Mouse (Mus musculus): Measurements from ENCODE around the gene Sec61a2. TPM values are rescaled to one million over a fixed set of nuclear protein-coding genes. Genes with fewer than 3 reads are reported as not detected.

Sec61a2 gene
- polyA plus RNA-seq, 1 experiment from 2014 or later: 144 TPM

DNA sequence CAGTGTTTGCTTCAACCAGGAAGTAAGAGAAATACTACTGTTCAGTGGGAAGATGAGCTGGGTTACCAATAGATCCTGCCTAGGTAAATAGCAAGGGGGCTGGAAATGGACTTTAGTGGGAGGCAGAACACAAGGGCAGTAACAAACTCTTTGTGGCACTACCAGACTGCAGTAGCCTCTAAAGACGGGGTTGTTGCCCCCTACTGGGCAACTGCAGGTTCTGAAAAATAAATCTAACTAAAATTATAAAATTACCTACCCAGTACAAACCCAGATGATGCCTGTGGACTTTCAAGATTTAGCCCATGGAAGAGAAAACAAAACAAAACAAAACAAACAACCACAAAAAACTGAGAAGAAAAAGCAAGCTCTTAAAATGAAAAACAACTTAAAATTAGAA lies 71.0 kb downstream of the Sec61a2 start:
- no peaks in the 10 kb centered on the region for H3K27me3 ChIP-seq (ENCODE audit: control insufficient read depth, insufficient read depth, low read length)
- H3K4me2 ChIP-seq (ENCODE audit: low read depth, low read length): no peak overlapping the region
- H3K4me1 ChIP-seq (ENCODE audit: control insufficient read depth, insufficient read depth, low read length): no peaks in the 10 kb centered on the region
- no peak overlapping the region for H3K9ac ChIP-seq (replicated peaks; ENCODE audit: low read depth, low read length)
- no peaks in the 10 kb centered on the region for H3K9me3 ChIP-seq (ENCODE audit: control insufficient read depth, low read length)
- no peak overlapping the region for H3K27ac ChIP-seq (ENCODE audit: low read depth, low read length)
- H3K36me3 ChIP-seq (ENCODE audit: control insufficient read depth, insufficient read depth, low read length): peaks cover 34% of the 10 kb centered on the region
- no peak for ATAC-seq (ENCODE audit: low read depth)
- no peak overlapping the region for H3K4me3 ChIP-seq (ENCODE audit: low read depth, low read length)
- WGBS: 20% methylated on average over 1 of the region's 1 CpGs

DNA sequence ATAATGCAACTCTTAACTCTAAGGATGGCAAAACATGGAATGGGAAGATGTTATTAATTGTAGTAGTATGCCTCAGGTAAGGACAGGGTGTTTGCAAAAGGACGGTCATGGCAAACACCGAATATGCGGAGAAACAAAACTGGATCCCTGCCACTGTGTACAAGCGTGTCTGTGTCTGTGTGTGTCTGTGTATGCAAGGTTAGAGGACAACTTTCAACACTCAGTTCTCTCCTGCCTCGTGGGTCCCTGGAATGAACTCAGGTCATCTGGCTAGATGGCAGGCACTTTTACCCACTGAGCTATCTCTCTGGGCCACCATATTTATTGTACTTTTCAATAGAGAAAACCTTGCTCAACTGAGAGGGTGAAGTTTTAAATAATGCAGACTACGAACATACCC lies 72.8 kb downstream of the Sec61a2 start:
- no peak overlapping the region for H3K4me2 ChIP-seq (ENCODE audit: low read depth, low read length)
- WGBS: 98% methylated on average over 6 of the region's 6 CpGs
- H3K27ac ChIP-seq (ENCODE audit: low read depth, low read length): no peak overlapping the region
- H3K36me3 ChIP-seq (ENCODE audit: control insufficient read depth, insufficient read depth, low read length): peaks cover 43% of the 10 kb centered on the region
- no peak overlapping the region for H3K9ac ChIP-seq (replicated peaks; ENCODE audit: low read depth, low read length)
- H3K4me1 ChIP-seq (ENCODE audit: control insufficient read depth, insufficient read depth, low read length): no peaks in the 10 kb centered on the region
- ATAC-seq (ENCODE audit: low read depth): no peak
- H3K4me3 ChIP-seq (ENCODE audit: low read depth, low read length): no peak overlapping the region
- no peaks in the 10 kb centered on the region for H3K27me3 ChIP-seq (ENCODE audit: control insufficient read depth, insufficient read depth, low read length)
- no peaks in the 10 kb centered on the region for H3K9me3 ChIP-seq (ENCODE audit: control insufficient read depth, low read length)

DNA sequence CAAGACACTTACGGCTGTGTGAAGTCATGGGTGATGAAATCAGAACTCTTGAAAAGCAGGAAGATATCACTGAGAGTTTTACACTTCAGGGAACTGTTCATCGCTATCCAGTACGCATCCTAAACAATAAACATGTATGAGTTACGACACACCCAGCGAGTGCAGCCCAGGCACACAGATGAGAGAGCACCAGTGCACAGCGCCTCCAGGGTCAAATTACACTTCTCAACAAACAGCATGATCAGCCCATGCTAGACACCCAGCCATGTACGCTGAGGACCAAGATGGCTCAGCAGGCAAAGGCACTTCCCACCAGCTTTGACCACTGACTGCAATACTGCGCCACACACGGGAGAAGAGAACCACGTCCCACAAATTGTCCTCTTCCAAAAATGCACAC lies 74.0 kb downstream of the Sec61a2 start:
- no peaks in the 10 kb centered on the region for H3K27me3 ChIP-seq (ENCODE audit: control insufficient read depth, insufficient read depth, low read length)
- no peaks in the 10 kb centered on the region for H3K9me3 ChIP-seq (ENCODE audit: control insufficient read depth, low read length)
- 88% methylated on average over 10 of the region's 10 CpGs for WGBS
- H3K9ac ChIP-seq (replicated peaks; ENCODE audit: low read depth, low read length): no peak overlapping the region
- H3K27ac ChIP-seq (ENCODE audit: low read depth, low read length): no peak overlapping the region
- no peak for ATAC-seq (ENCODE audit: low read depth)
- H3K4me3 ChIP-seq (ENCODE audit: low read depth, low read length): no peak overlapping the region
- peaks cover 39% of the 10 kb centered on the region for H3K36me3 ChIP-seq (ENCODE audit: control insufficient read depth, insufficient read depth, low read length)
- H3K4me2 ChIP-seq (ENCODE audit: low read depth, low read length): no peak overlapping the region
- no peaks in the 10 kb centered on the region for H3K4me1 ChIP-seq (ENCODE audit: control insufficient read depth, insufficient read depth, low read length)

Other genes with a start within 250 kb of the Sec61a2 start
- gene Camk1d, start 180.9 kb downstream of the Sec61a2 start, polyA plus RNA-seq (2014; fragmentation: Nextera tagmentation; extraction: Ambion mirVana): 9.1 and 9.9 TPM in 2 replicates
- 22.7 and 27.3 TPM in 2 replicates for gene Nudt5, start 50.4 kb downstream of the Sec61a2 start, polyA plus RNA-seq (2014; fragmentation: Nextera tagmentation; extraction: Ambion mirVana)
- 241 and 270 TPM in 2 replicates for gene Cdc123, start 50.3 kb downstream of the Sec61a2 start, polyA plus RNA-seq (2014; fragmentation: Nextera tagmentation; extraction: Ambion mirVana)
- gene Gm13199, start 32.5 kb downstream of the Sec61a2 start, polyA plus RNA-seq (2014; fragmentation: Nextera tagmentation; extraction: Ambion mirVana): 1.7 and 2.8 TPM in 2 replicates
- gene Dhtkd1, start 47.4 kb upstream of the Sec61a2 start, polyA plus RNA-seq (2014; fragmentation: Nextera tagmentation; extraction: Ambion mirVana): 7.7 and 10.1 TPM in 2 replicates
- gene Upf2, start 56.0 kb upstream of the Sec61a2 start, polyA plus RNA-seq (2014; fragmentation: Nextera tagmentation; extraction: Ambion mirVana): 10.4 and 11.0 TPM in 2 replicates
- 7.3 and 10.9 TPM in 2 replicates for gene Proser2, start 234.8 kb upstream of the Sec61a2 start, polyA plus RNA-seq (2014; fragmentation: Nextera tagmentation; extraction: Ambion mirVana)

All from neural tube, embryonic 14.5 days (tissue).